Mouse (Mus musculus): ENCODE measurements at regions not wholly inside any gene's neighbourhood (a gene's known extent, or its start where the extent isn't known, plus 50 kb on each side); places are given as distances from the start of the nearest gene placed in this dataset.

GRCm38 (mm10) chr1:35808894-35809293 is 259.3 kb upstream of the Hs6st1 start:
- no peak for TF ChIP-seq POLR2A (IDR thresholded peaks at IDR 0.05; ENCODE audit: low read depth, low read length)
- no peak for TF ChIP-seq CTCF (IDR thresholded peaks at IDR 0.05; ENCODE audit: extremely low read depth, insufficient read length, insufficient replicate concordance, low read depth, low read length)
